Mouse (Mus musculus) forebrain, embryonic 10.5 days (tissue): ENCODE results near the gene Kcnab3. TPM values are rescaled to one million over a fixed set of nuclear protein-coding genes. Genes with fewer than 3 reads are reported as not detected.

Experiments
- DNase-seq: peaks from one replicate; pipeline ENCODE4 v3.0.0-alpha.2; 2017; ENCODE audit warnings: low spot score; ENCODE audit errors: extremely low spot score
- H3K27ac ChIP-seq: fragments of 300-500 bp; sonication (generic); 2 replicates; pipeline ENCODE4 v1.5.1; 2016; ENCODE audit warnings: mild to moderate bottlenecking
- H3K27me3 ChIP-seq: fragments of 300-500 bp; sonication (generic); 2 replicates; pipeline ENCODE4 v1.6.1; 2016; ENCODE audit warnings: mild to moderate bottlenecking; ENCODE audit not compliant: poor library complexity, severe bottlenecking
- H3K36me3 ChIP-seq: fragments of 300-500 bp; sonication (generic); replicated peaks from 2 replicates; pipeline ENCODE4 v1.6.1; 2016; ENCODE audit warnings: mild to moderate bottlenecking, moderate library complexity
- H3K4me1 ChIP-seq: fragments of 300-500 bp; sonication (generic); 2 replicates; pipeline ENCODE4 v1.6.1; 2016
- H3K4me3 ChIP-seq: fragments of 300-500 bp; sonication (generic); 2 replicates; pipeline ENCODE4 v1.5.1; 2016; ENCODE audit warnings: mild to moderate bottlenecking, moderate library complexity
- H3K9me3 ChIP-seq: fragments of 300-500 bp; sonication (generic); 2 replicates; pipeline ENCODE4 v1.6.1; 2016; ENCODE audit warnings: mild to moderate bottlenecking, moderate library complexity
- WGBS: fragments of 180-500 bp; shearing (Covaris S2); methylation state at CpG from one replicate; pipeline ENCODE4 v1.1.7; 2016; 5-methylcytosine and 5-hydroxymethylcytosine counted together
- polyA plus RNA-seq: library from polyadenylated mRNA; unstranded; fragments of >200 nt; fragmentation: Nextera tagmentation; extraction: Ambion mirVana; gene quantifications from 2 replicates; pipeline ENCODE4 v1.2.1, GENCODE M21; 2016

The Kcnab3 gene
- polyA plus RNA-seq, 1 experiment from 2014 or later = 1.2 TPM

- no peak for DNase-seq
- Histone ChIP-seq H3K27me3 (no peaks in the 10 kb centered on the region), H3K9me3 (no peaks in the 10 kb centered on the region), H3K27ac (peak overlapping the region; percentile 100), H3K36me3 (peaks cover 24% of the 10 kb centered on the region), H3K4me3 (peak overlapping the region; percentile 97), H3K4me1 (peaks cover 82% of the 10 kb centered on the region)
- whole genome bisulfite sequencing = under 1% methylated on average over 22 of the region's 22 CpGs
Observed at GRCm38 (mm10) chr11:69367616-69368355, 41.7 kb downstream of the Kcnab3 start.

DNA sequence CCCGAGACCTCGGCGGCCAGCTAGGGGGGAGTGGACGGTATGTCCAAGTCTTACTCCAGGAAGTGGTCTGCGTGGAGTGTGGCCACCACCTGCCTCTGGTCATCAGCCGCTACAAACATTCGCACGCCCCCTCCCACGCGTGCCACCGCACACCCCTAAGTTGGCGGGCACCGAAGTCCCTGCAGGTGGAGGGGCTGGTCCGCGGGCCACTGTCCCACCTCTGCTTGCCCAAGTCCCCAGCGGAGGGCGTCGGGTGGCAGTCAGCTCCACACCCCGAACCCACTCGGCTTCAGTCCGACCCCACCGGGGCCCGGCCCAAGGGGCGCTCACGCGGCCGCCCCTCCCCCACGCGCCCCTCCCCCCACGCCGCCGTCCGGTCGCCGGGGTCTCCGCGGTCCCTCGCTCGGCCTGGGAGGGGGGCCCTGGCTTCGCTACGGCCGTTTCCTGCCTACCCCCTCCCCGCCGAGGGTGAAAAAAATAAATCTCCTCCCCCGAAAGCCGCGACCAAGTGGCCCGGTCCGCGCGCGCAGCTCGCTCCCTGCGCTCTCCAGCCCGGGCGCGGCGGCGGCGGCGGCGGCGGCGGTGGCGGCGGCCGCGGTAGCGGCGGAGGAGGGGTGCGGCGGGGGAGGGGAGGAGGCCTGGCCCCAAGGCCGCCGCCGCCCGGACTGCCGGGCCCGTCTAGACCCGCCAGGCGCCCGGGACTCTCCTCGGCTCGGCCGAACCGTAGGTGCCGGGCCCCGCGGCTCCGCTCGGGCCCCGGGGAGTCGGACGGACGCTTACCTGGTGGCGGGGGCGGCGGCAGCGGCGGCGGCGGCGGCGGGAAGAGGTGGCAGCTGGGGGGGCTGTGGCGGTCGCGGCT is 42.5 kb downstream of the Kcnab3 start:
- H3K4me1 ChIP-seq = peaks cover 82% of the 10 kb centered on the region
- peak overlapping the region; percentile 100 for H3K27ac ChIP-seq
- peak; percentile 77 for DNase-seq
- WGBS = under 1% methylated on average over 65 of the region's 106 CpGs
- no peaks in the 10 kb centered on the region for H3K9me3 ChIP-seq
- peaks cover 24% of the 10 kb centered on the region for H3K36me3 ChIP-seq
- H3K4me3 ChIP-seq = peak overlapping the region; percentile 97
- no peaks in the 10 kb centered on the region for H3K27me3 ChIP-seq

DNA sequence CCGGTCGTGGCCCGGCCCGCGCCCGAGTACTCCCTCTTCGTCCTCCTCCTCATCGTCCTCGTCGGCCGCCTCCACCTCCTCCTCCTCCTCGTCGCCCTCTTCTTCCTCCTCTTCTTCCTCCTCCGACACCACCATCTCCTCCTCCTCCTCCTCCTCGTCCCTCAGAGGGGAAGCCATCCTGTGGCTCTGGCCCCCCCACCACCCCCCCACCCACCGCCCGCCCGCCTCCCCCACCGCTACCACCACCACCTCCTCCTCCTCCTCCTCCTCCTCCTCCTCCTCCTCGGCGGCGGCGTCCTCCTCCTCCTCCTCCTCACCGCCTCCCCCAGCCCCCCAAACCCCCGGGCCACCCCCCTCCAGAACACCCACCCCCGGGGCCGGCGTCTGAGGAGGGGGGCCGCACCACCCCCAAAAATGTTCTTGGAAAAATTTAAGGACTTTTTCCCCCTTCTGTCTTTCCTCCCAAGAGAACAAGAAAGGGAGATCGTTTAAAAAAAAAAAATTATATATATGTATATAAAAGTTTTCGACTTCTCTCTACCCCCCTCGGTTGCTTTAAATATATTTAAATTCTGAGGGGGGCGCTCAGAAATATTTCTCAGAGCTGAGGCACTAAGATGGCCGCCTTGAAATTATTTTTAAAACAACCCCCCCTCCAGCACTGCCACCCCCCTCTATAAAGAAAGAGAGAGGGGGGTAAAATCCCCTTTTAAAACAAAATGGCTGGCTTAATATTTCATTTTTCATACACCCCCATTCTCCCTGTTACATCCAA is 43.3 kb downstream of the Kcnab3 start, which contains the start of gene Chd3:
Gene Chd3 (minus strand): TSS at position 192 of the 775 bp plus-strand sequence.
- Histone ChIP-seq H3K4me1 (peaks cover 78% of the 10 kb centered on the region), H3K36me3 (peaks cover 24% of the 10 kb centered on the region), H3K4me3 (peak within 1 kb of the TSS; percentile 97), H3K9me3 (no peaks in the 10 kb centered on the region), H3K27ac (peak within 1 kb of the TSS; percentile 100), H3K27me3 (no peaks in the 10 kb centered on the region)
- WGBS = 6% methylated on average over 14 of the region's 34 CpGs
- peak; percentile 50 for DNase-seq

DNA sequence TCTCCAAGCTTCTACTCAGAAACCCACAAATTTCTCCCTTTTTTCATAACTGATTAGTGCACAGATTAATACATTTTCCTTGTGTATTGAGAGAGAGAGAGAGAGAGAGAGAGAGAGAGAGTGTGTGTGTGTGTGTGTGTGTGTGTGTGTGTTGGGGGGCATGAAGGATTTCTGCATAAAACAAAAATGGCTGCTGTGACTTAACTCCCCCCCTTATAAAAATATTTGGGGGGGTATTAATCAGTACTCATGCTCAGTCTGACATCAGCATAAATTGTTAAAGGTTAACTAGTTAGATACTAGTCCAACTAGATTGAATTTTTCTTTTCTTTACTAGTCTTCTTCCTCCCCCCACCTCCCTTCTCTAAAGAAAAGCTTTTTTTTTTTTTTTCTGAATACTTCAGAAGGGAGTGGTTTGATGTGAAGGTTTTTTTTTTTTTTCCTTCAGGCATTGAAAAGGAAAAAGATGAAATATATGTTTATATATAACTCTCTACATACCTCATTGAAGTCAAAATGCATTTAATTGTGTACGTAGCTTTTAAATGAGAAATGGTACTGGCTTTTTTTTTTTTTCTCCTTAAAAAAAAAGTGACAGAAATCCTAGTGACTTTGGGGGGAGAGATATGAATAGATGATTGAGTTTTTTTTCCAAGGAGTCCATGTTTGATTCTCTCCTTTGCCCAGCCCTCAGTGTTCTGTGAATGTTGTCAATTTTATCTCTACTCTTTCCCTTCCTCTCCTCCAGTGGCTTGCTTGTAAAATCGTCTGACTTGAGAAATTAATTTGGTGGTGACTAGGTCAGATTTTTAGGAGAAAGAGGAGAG is 44.1 kb downstream of the Kcnab3 start:
- Histone ChIP-seq H3K27me3 (no peaks in the 10 kb centered on the region), H3K9me3 (no peaks in the 10 kb centered on the region), H3K27ac (peak overlapping the region; percentile 100), H3K4me3 (peak overlapping the region; percentile 97), H3K36me3 (peaks cover 28% of the 10 kb centered on the region), H3K4me1 (peaks cover 70% of the 10 kb centered on the region)
- no peak for DNase-seq
- WGBS = 41% methylated on average over 2 of the region's 2 CpGs

DNA sequence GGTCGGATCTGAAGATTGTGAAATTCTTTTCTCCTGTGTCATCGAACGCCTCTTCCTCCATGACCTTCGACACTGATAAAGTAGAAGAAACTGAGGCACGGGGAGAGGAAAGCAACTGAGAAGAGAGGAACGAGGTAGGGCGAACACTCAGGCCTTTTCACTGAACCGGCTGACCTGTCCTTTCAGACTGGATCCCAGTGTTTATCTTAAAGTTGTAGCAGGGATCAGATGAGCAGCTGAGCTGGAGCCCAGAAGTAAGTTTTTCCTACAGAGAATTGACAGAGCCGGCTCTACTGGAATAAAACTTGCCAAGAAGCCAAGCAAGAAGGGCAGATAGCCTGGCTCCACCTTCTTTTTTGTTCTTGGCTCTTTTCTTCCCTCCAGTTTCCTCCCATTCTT is 44.8 kb downstream of the Kcnab3 start:
- Histone ChIP-seq H3K36me3 (peaks cover 33% of the 10 kb centered on the region), H3K4me1 (peaks cover 64% of the 10 kb centered on the region), H3K27me3 (no peaks in the 10 kb centered on the region), H3K4me3 (peak overlapping the region; percentile 97), H3K9me3 (no peaks in the 10 kb centered on the region), H3K27ac (peak overlapping the region; percentile 83)
- no peak for DNase-seq
- 16% methylated on average over 9 of the region's 9 CpGs for WGBS

GRCm38 (mm10) chr11:69371601-69372000 is 45.5 kb downstream of the Kcnab3 start:
- Histone ChIP-seq H3K9me3 (no peaks in the 10 kb centered on the region), H3K36me3 (peaks cover 33% of the 10 kb centered on the region), H3K27me3 (no peaks in the 10 kb centered on the region), H3K4me3 (peak overlapping the region; percentile 97), H3K27ac (peak overlapping the region; percentile 83), H3K4me1 (peaks cover 56% of the 10 kb centered on the region)
- 42% methylated on average over 12 of the region's 12 CpGs for WGBS
- DNase-seq = no peak

- Histone ChIP-seq H3K4me3 (peak overlapping the region; percentile 97), H3K9me3 (no peaks in the 10 kb centered on the region), H3K27me3 (no peaks in the 10 kb centered on the region), H3K27ac (peak overlapping the region; percentile 83), H3K4me1 (peaks cover 50% of the 10 kb centered on the region), H3K36me3 (peaks cover 33% of the 10 kb centered on the region)
- no peak for DNase-seq
- 68% methylated on average over 12 of the region's 12 CpGs for WGBS
Observed at GRCm38 (mm10) chr11:69372056-69372779, 46.2 kb downstream of the Kcnab3 start.

DNA sequence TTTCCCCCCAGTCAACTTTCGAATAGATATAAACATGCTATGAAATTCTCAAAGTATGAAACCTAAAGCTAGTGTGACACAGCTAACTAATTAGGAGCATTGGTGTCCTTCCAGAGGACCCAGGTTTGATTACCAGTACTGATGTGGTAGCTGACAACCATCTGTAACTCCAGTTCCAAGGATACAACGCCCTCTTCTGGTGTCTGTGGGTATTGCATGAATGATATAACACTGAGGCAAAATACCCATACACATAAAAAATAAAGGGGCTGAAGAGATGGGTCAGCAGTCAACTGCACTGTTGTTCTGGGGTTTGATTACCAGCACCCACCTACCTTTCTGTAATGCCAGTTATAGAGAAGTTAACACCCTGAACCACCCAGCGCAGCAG is 46.7 kb downstream of the Kcnab3 start:
- peaks cover 38% of the 10 kb centered on the region for H3K36me3 ChIP-seq
- 65% methylated on average over 3 of the region's 3 CpGs for WGBS
- DNase-seq = no peak

GRCm38 (mm10) chr11:69373223-69373965 is 47.3 kb downstream of the Kcnab3 start:
- H3K27me3 ChIP-seq = no peaks in the 10 kb centered on the region
- peak overlapping the region; percentile 3; the same call in 1 of the 2 replicates for H3K4me3 ChIP-seq
- 0 out of 2 replicates have a peak overlapping the region, but pooled peaks have one; percentile 40 for H3K27ac ChIP-seq
- no peaks in the 10 kb centered on the region for H3K9me3 ChIP-seq
- no peak for DNase-seq
- 93% methylated on average over 16 of the region's 16 CpGs for WGBS
- H3K4me1 ChIP-seq = peaks cover 38% of the 10 kb centered on the region
- H3K36me3 ChIP-seq = peaks cover 43% of the 10 kb centered on the region

More for the DNA sequence above, 46.7 kb downstream of the Kcnab3 start:
- peaks cover 45% of the 10 kb centered on the region for H3K4me1 ChIP-seq
- H3K4me3 ChIP-seq = no peak overlapping the region
- no peaks in the 10 kb centered on the region for H3K27me3 ChIP-seq
- H3K27ac ChIP-seq = no peak overlapping the region
- no peaks in the 10 kb centered on the region for H3K9me3 ChIP-seq

DNA sequence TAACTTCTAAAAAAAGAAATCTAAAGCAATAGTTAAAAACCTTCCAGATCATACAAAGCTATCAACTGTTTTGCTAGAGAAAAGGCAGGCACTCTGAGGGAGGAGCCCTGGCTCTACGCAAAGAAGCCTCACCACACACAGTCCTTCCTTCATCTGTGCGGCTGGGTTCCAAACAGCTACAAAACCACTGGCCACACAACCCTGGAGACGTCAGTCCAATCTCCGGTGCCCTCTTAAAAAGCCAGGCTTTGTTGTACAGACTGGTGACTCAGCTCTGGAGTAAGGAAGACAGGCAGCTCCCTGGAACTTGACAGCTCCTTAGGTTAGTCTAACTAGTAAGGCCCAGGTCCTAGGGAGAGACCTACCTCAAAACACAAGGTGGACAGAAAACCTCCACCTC is 49.6 kb downstream of the Kcnab3 start:
- Histone ChIP-seq H3K27ac (no peak overlapping the region), H3K36me3 (peaks cover 48% of the 10 kb centered on the region), H3K27me3 (no peaks in the 10 kb centered on the region), H3K4me1 (peaks cover 21% of the 10 kb centered on the region), H3K9me3 (no peaks in the 10 kb centered on the region), H3K4me3 (no peak overlapping the region)
- WGBS = 88% methylated on average over 4 of the region's 4 CpGs
- DNase-seq = no peak

DNA sequence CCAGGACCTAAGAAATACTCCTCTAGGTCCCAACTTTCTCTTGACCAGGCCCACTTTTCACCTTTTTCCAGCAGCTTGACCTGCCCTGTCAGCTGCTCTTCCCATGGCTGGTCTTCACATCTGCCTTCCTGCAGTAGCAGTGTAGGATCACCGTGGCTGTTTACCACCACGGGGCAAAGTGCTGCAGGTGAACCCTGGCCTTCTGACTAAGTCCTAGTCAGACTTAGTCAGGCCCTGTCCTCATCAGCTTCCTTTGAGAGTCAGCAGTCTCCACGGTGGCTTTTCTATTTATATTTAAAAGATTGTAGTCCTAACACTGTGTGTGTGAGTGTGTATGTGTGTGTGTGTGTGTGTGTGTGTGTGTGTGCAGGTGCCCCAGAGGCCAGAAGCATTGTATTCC is 51.7 kb downstream of the Kcnab3 start:
- peaks cover 42% of the 10 kb centered on the region for H3K36me3 ChIP-seq
- DNase-seq = no peak
- no peak overlapping the region for H3K27ac ChIP-seq
- H3K4me3 ChIP-seq = no peak overlapping the region
- 82% methylated on average over 3 of the region's 3 CpGs for WGBS
- no peaks in the 10 kb centered on the region; the same call in 1 of the 2 replicates for H3K4me1 ChIP-seq
- no peaks in the 10 kb centered on the region for H3K9me3 ChIP-seq
- no peaks in the 10 kb centered on the region for H3K27me3 ChIP-seq
